Mouse (Mus musculus): ENCODE data around the gene Samt4.

The Samt4 gene

DNA sequence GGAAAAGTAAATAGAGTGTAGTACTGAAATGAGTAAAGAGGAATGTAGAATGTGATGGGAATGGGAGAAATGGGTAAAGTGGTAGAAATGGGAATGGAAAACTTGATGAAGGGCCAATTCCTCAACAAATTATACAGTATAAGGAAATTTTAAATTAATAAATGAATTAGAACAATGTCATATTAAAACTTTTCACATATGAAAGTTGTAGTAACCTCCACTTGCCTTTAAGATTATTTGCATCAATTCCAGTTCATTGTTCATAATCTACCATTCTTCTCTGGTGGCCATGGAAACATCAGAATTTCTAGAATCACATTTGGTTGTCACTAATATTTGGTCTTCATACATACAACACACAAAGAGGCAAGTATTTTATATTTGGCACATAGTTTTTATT, at the start of gene Samt4:
Samt4 (plus strand) TSS at position 301 of the 400 bp plus-strand sequence.

DNA sequence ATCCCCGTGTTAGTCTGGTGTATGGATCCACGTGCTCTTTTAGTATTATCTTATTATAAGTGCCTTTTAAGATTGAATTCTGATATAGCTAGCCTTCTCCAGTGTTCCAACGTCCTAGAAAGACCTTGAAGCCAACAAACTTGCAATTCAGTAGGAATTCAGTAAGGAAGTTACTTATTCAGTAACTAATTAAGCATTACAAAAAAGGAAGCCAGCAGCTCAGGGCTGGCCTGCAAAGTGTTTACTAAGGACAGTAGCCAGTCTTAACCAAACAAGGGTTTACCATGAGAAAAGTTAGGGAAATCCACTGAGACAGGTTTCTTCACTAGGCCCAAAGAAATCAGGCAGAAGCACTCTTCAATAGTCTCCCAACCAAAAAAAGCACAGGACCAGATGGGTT, 13.4 kb upstream of the Samt4 start:
- WGBS = 71% methylated on average over 3 of the region's 3 CpGs
